Mouse (Mus musculus) intestine, embryonic 14.5 days (tissue): ENCODE results near the gene Gm21627. TPM values are rescaled to one million over a fixed set of nuclear protein-coding genes. Genes with fewer than 3 reads are reported as not detected.
"Not testable (repeated sequence)": the region's sequence is repeated elsewhere in the genome, so short reads cannot be mapped to it uniquely, and the experiment has no call there.

Source experiments
- ATAC-seq: fragments of 200-750 bp; cut with Nextera tagmentation; replicated peaks from 2 replicates; pipeline ENCODE4 v1.8.0; 2017; ENCODE audit warnings: low read depth, moderate number of reproducible peaks, moderate TSS enrichment, moderate library complexity; ENCODE audit not compliant: low FRiP score, low TSS enrichment
- DNase-seq: peaks from one replicate; pipeline ENCODE4 v3.0.0-alpha.2; 2018; ENCODE audit warnings: low spot score
- H3K27ac ChIP-seq: fragments of 300-500 bp; sonication (generic); 2 replicates; pipeline ENCODE4 v1.5.1; 2014; ENCODE audit warnings: low read depth, mild to moderate bottlenecking, control low read depth
- H3K27me3 ChIP-seq: fragments of 300-500 bp; sonication (generic); replicated peaks from 2 replicates; pipeline ENCODE4 v1.6.1; 2014; ENCODE audit warnings: low read length, control low read depth; ENCODE audit not compliant: control insufficient read depth, insufficient read depth
- H3K36me3 ChIP-seq: fragments of 300-500 bp; sonication (generic); 2 replicates; pipeline ENCODE4 v1.6.1; 2014; ENCODE audit warnings: low read length, control low read depth; ENCODE audit not compliant: control insufficient read depth, insufficient read depth
- H3K4me1 ChIP-seq: fragments of 300-500 bp; sonication (generic); replicated peaks from 2 replicates; pipeline ENCODE4 v1.6.1; 2014; ENCODE audit warnings: low read length, control low read depth, mixed read lengths; ENCODE audit not compliant: control insufficient read depth, insufficient read depth
- H3K4me2 ChIP-seq: fragments of 300-500 bp; sonication (generic); 2 replicates; pipeline ENCODE4 v1.6.1; 2014; ENCODE audit warnings: low read length
- H3K4me3 ChIP-seq: fragments of 300-500 bp; sonication (generic); 2 replicates; pipeline ENCODE4 v1.5.1; 2014; ENCODE audit warnings: low read depth, low read length, control low read depth, mixed read lengths
- H3K9ac ChIP-seq: fragments of 300-500 bp; sonication (generic); 2 replicates; pipeline ENCODE4 v1.6.1; 2014; ENCODE audit warnings: mild to moderate bottlenecking, low read length
- H3K9me3 ChIP-seq: fragments of 300-500 bp; sonication (generic); 2 replicates; pipeline ENCODE4 v1.6.1; 2016; ENCODE audit warnings: low read length, control low read depth; ENCODE audit not compliant: control insufficient read depth
- WGBS: fragments of 180-500 bp; shearing (Covaris S2); extraction: QIAGEN DNeasy Blood & Tissue Kit; methylation state at CpG from one replicate; pipeline ENCODE4 v1.1.7; 2014; 5-methylcytosine and 5-hydroxymethylcytosine counted together
- polyA plus RNA-seq: library from polyadenylated mRNA; unstranded; fragments of >200 nt; fragmentation: Nextera tagmentation; extraction: Ambion mirVana; gene quantifications from 2 replicates; pipeline ENCODE4 v1.2.1, GENCODE M21; 2014

The Gm21627 gene
- polyA plus RNA-seq, result not detected in 2 replicates

DNA sequence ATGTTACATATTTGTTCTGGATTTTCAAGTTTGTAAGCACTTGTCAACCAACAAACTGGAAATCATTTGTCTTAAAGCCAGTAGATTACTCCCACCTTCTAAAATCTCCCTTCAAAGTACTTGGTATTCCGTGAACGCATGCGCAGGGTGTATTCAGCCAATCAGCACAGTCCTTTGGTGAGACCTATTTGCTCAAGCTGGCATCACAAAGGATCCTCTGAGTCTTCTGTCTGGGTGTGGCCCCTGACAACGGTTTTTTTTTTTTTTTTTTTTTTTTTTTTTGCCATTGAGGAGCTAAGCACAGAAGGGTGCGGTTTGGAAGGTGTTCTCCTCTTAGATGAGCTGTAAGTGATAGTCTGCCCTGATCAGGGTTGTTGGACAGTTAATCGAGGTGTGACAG lies at the start of gene Gm21627:
Gm21627 (plus strand) TSS at position 301 of the 400 bp plus-strand sequence.
- not testable (repeated sequence) for H3K4me2 ChIP-seq, H3K9me3 ChIP-seq, H3K36me3 ChIP-seq, DNase-seq, H3K9ac ChIP-seq, H3K27ac ChIP-seq, H3K4me1 ChIP-seq, H3K27me3 ChIP-seq, ATAC-seq, H3K4me3 ChIP-seq
- no CpG with 5 or more reads among the region's 6 CpGs for WGBS
